Mouse (Mus musculus): ENCODE data around the gene Olfr518.

GRCm38 (mm10) chr7:108884906-108885305, at the start of gene Olfr518:
- TF ChIP-seq POLR2A (IDR thresholded peaks at IDR 0.05; ENCODE audit: low read depth, low read length) (no peak), CTCF (IDR thresholded peaks at IDR 0.05; ENCODE audit: borderline replicate concordance, insufficient read depth, low read length) (no peak)
